ENCODE assay signal across 1 mouse cellular context in the genomic region with DNA sequence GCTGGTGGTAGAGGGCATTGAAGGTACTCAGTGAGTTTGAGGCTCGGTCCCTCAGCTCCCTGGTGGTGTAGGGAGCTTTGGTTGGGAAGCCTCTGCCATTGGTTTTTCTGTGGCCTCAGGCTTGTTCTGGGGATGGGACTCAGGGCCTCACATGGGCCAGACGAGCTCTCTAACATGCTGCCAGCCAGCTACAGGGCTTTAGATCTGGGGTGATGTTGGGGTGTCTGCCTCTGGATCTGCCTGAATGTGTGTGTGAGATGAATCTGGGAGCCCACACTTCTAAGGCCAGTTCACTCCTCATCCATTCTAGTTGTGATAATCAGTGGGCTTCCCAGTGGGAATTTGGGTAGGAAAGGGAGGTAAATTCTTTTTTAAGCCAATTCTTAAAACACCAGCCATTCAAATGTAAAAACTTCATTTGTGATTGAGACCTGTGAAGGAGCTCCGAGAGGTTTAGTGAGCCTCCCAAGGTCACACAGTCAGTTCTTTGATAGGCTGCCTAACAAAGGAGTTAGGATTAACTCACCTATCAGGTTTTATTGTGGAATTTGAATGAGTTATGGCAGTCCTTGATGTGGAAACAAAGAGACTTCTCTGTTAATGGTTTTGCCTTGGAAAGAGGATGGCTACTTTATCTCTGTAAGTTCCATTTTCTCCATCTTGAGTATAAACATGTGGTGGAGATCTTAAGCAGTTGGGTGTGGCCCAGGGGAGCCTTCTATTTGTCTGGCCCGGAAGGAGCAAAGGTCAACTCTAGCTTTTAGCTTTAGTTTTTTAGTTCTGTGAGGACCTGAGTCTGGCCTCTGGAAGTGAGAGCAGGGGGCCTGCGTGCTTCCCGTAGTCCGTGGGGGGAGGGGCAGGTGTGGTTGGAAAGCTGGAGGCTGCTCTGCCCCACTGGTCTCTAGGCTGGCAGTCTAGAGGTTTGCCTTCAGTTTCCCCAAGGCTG.
TF ChIP-seq lines count a peak whose summit lies in the region.

No protein-coding gene starts in this region.

TF ChIP-seq in ES-E14, 5 proteins besides CTCF, POLR2A, EP300 and RAD21:
- TF ChIP-seq HCFC1 (IDR thresholded peaks at IDR 0.05; ENCODE audit: borderline replicate concordance, insufficient read depth, low read length), result peak; percentile 59; the same call in 1 of the 2 replicates
- no peak for TF ChIP-seq CHD2 (IDR thresholded peaks at IDR 0.05; ENCODE audit: low read depth, low read length)
- TF ChIP-seq MAFK (IDR thresholded peaks at IDR 0.05; ENCODE audit: insufficient read depth, low read depth, low read length), result no peak
- no peak for TF ChIP-seq ZNF384 (IDR thresholded peaks at IDR 0.05; ENCODE audit: low read depth, low read length)
- peak; percentile 8; the same call in 1 of the 2 replicates for TF ChIP-seq ZC3H11A (IDR thresholded peaks at IDR 0.05; ENCODE audit: borderline replicate concordance, low read depth, low read length)
